Mouse (Mus musculus) cerebellum, adult 8-10 months (tissue): Measurements from ENCODE around the gene Tmem40.

Source experiments
- DNase-seq: peaks from one replicate; pipeline ENCODE4 v3.0.0; 2022

The Tmem40 gene

DNA sequence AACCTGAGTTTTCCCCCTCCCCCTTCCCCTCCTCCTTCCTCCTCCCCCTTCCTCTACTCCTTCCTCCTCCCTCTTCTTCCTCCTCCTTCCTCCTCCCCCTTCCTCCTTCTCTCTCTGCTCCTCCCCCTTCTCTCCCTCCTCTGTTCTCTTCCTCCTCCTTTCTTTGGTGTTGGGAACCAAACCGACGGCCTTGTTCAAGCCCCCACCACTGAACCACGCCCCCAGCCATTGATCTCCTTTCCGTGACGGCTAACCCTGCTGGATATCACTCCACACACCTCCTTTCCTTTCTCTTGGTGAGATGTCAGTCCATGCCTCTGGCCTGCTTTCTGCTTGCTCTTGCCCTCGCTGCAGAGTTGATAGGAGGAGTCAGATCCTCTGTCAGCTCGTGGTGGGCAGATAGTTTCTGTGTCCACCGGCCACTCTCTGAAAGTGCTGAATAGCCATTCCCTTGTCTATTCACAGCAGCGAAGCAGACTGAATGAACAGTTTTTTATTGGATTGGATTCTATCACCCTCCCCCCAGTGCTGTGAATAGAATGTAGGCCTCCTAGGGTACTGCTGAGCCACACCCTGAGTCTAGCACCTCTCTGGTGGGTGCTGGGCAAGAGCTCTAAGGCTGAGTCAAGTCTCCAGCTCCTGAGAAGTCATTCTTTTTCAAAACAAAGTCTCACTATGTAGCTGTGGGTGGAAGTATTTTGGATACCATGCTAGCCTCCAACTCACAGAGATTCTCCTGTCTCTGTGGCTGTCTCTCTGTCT lies at the start of gene Tmem40:
Tmem40 (minus strand) TSS at position 416 of the 762 bp plus-strand sequence.
- no peak for DNase-seq

GRCm38 (mm10) chr6:115811606-115812005 lies 49.4 kb upstream of the Tmem40 start:
- no peak for DNase-seq

DNA sequence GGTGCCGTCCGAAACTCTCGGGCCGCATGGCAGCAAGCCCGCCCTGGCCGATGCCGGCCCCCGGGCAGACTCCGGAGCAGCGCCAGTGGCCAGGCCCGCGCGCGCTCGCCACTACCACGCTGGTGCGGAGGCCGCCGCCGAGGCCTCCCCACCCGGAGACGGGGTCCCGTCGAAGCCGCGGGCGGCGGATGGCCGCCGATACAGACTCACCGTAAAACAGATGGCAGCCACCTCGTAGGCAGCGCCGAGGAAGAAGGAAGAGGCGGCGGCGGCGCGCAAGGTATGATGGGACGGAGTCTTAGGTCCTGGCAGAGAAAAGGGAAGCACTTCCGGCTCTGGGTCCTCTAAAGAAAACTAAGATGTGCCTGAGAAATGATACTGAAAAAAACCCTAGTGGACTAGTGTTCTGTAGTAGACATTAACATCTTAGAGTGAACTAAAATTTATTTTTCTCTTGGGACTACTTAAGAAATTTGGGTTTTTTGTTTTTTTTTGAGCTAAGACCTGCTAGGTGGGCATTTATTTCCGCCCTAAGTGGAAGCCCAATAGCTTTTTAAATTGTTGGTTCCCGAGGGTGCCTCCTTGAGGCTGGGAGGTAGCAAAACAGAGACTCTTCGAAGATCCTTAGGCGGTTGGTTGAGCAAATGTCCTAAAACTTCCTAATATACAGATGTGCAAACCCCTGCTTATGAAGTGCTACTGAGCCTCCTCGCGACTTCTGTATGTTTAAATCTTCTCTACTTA lies 46.5 kb upstream of the Tmem40 start, which contains the start of gene Rpl32:
Rpl32 (minus strand) TSS at position 260 of the 744 bp plus-strand sequence.
- DNase-seq, result peak; percentile 85

DNA sequence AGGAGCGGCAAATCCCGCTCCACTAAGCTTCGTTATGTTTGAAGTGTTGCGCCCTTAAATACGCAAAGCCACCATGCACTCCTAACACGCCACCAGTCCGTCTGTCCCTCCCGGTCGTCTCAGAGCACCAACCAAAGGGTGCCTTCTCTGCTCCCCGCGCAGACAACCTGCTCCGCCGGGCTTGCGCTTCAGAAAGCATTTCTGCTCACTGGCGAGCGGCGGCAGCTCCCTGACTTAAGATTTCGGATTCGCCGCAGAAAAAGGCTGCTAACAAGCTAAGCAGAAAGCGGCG lies 45.9 kb upstream of the Tmem40 start:
- DNase-seq, result no peak

- no peak for DNase-seq
Measured at GRCm38 (mm10) chr6:115807464-115808195, 45.4 kb upstream of the Tmem40 start.

- no peak for DNase-seq
Measured at GRCm38 (mm10) chr6:115804432-115805192, 42.4 kb upstream of the Tmem40 start.

- peak; percentile 67 for DNase-seq
Measured at GRCm38 (mm10) chr6:115803541-115804382, 41.6 kb upstream of the Tmem40 start.

GRCm38 (mm10) chr6:115801811-115802210 lies 39.6 kb upstream of the Tmem40 start:
- no peak for DNase-seq

GRCm38 (mm10) chr6:115792691-115793215 lies 30.5 kb upstream of the Tmem40 start:
- no peak for DNase-seq

- peak; percentile 74 for DNase-seq
Measured at GRCm38 (mm10) chr6:115791842-115792686, 29.9 kb upstream of the Tmem40 start.

GRCm38 (mm10) chr6:115791016-115791415 lies 28.8 kb upstream of the Tmem40 start:
- DNase-seq, result no peak

DNA sequence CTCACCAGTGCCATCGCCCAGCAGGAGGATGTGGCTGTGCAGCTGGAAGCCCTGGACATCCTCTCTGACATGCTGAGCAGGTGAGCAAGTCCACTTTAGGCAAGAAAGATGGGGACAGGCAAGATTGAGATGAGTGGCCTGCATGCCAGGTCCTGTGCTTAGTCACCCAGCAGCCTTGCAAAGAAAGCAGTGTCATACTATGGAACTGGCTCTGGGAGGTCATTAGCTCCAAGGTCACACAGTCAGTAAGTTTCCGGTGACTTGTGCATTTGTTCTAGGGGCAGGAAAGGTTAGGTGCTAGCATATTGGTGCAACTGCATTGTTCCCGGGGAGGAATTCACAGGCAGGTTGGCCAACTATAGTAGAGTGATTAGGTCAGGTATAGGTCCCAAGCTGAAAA lies 20.6 kb upstream of the Tmem40 start:
- no peak for DNase-seq

- peak; percentile 34 for DNase-seq
Measured at GRCm38 (mm10) chr6:115776363-115776762, 14.2 kb upstream of the Tmem40 start.

GRCm38 (mm10) chr6:115775838-115776237 lies 13.6 kb upstream of the Tmem40 start:
- peak; percentile 59 for DNase-seq

- DNase-seq, result peak; percentile 29
Measured at GRCm38 (mm10) chr6:115774501-115774921, 12.3 kb upstream of the Tmem40 start, which contains the start of gene Cand2. Cand2 (plus strand) TSS chr6:115774538.

DNA sequence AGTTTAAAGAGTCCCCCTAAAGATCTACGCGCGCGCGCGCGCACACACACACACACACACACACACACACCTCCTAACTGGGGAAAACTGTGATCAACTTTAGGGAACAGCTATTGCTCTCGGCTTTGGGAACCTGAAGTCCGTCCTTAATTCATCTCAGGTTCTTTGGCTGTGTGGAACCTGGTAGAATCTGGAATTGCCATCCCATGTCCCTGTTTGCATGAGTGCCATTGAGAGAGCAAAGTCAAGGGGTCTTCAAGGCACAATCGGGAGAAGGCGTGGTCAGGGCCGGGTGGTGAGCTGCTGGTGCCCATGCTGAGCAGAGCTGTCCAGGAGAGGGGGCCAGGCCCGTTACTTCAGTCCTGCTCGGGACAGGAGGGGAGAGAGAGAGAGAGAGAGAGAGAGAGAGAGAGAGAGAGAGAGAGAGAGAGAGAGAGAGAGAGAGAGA lies 11.8 kb upstream of the Tmem40 start:
- no peak for DNase-seq

- no peak for DNase-seq
Measured at GRCm38 (mm10) chr6:115772604-115773003, 10.4 kb upstream of the Tmem40 start.

GRCm38 (mm10) chr6:115772201-115772600 lies 10.0 kb upstream of the Tmem40 start:
- no peak for DNase-seq

- no peak for DNase-seq
Measured at GRCm38 (mm10) chr6:115770852-115771251, 8.6 kb upstream of the Tmem40 start.

DNA sequence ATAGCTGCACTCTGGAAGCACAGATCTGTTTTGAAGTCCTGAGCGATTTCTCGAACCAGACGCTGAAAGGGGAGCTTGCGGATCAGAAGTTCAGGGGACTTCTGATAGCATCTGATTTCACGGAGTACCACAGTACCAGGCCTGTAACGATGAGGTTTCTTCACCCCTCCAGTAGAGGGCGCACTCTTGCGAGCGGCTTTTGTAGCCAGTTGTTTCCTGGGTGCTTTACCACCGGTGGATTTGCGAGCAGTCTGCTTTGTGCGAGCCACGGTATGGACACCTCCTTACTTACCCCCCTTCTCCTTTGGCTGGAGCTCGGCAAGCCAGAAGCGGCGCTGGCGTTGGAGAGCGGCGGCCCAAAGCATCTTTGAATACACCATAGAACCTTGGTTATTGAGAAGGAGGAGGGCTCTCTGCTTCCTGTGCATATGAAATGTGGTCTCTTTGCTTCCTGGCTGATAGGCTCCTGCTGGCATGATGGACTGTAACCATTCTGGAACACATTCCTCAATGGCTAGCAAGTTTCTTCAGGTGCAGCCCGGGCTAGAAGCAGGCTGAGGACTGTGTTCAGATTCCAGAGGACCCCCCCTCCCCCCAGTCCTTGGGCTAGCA lies 8.0 kb upstream of the Tmem40 start:
- no peak for DNase-seq
